Mouse (Mus musculus) stomach, embryonic 15.5 days (tissue): Measurements from ENCODE around the gene Gabrr3. TPM values are rescaled to one million over a fixed set of nuclear protein-coding genes. Genes with fewer than 3 reads are reported as not detected.
A peak's percentile ranks its signal among the peaks of the same experiment; 100 is the strongest.
"Not testable (repeated sequence)": the region's sequence is repeated elsewhere in the genome, so short reads cannot be mapped to it uniquely, and the experiment has no call there.

Source experiments
- ATAC-seq: fragments of 200-750 bp; cut with Nextera tagmentation; 2 replicates; pipeline ENCODE4 v1.8.0; 2017; ENCODE audit warnings: low read depth, moderate number of reproducible peaks, moderate TSS enrichment; ENCODE audit not compliant: insufficient read depth, low FRiP score
- H3K27ac ChIP-seq: fragments of 300-500 bp; sonication (generic); 2 replicates; pipeline ENCODE4 v1.5.1; 2015; ENCODE audit warnings: mild to moderate bottlenecking, inconsistent platforms
- H3K27me3 ChIP-seq: fragments of 300-500 bp; sonication (generic); replicated peaks from 2 replicates; pipeline ENCODE4 v1.6.1; 2015; ENCODE audit warnings: inconsistent platforms
- H3K36me3 ChIP-seq: fragments of 300-500 bp; sonication (generic); 2 replicates; pipeline ENCODE4 v1.6.1; 2015; ENCODE audit warnings: inconsistent platforms
- H3K4me1 ChIP-seq: fragments of 300-500 bp; sonication (generic); 2 replicates; pipeline ENCODE4 v1.6.1; 2015; ENCODE audit warnings: inconsistent platforms
- H3K4me2 ChIP-seq: fragments of 300-500 bp; sonication (generic); 2 replicates; pipeline ENCODE4 v1.6.1; 2015; ENCODE audit warnings: mild to moderate bottlenecking, inconsistent platforms
- H3K4me3 ChIP-seq: fragments of 300-500 bp; sonication (generic); replicated peaks from 2 replicates; pipeline ENCODE4 v1.5.1; 2015; ENCODE audit warnings: inconsistent platforms
- H3K9ac ChIP-seq: fragments of 300-500 bp; sonication (generic); 2 replicates; pipeline ENCODE4 v1.6.1; 2015; ENCODE audit warnings: inconsistent platforms
- H3K9me3 ChIP-seq: fragments of 300-500 bp; sonication (generic); 2 replicates; pipeline ENCODE4 v1.6.1; 2016; ENCODE audit warnings: inconsistent platforms
- WGBS: fragments of 180-500 bp; shearing (Covaris S2); methylation state at CpG from one replicate; pipeline ENCODE4 v1.1.7; 2015; 5-methylcytosine and 5-hydroxymethylcytosine counted together
- polyA plus RNA-seq: library from polyadenylated mRNA; unstranded; fragments of >200 nt; fragmentation: Nextera tagmentation; extraction: Ambion mirVana; gene quantifications from 2 replicates; pipeline ENCODE4 v1.2.1, GENCODE M21; 2015

Gene Gabrr3
- polyA plus RNA-seq, 1 experiment from 2014 or later, result not detected

- Histone ChIP-seq H3K9me3 (no peaks in the 10 kb centered on the region), H3K4me2 (no peak overlapping the region), H3K4me1 (no peaks in the 10 kb centered on the region), H3K27ac (no peak overlapping the region), H3K27me3 (no peaks in the 10 kb centered on the region), H3K4me3 (no peak overlapping the region), H3K9ac (no peak overlapping the region), H3K36me3 (no peaks in the 10 kb centered on the region)
- WGBS, result 49% methylated on average over 13 of the region's 13 CpGs
- no peak for ATAC-seq
These were observed 14.6 kb downstream of the Gabrr3 start for GRCm38 (mm10) chr16:59421571-59422345.

- no peak for ATAC-seq
- Histone ChIP-seq H3K4me3 (no peak overlapping the region), H3K36me3 (no peaks in the 10 kb centered on the region), H3K4me2 (no peak overlapping the region), H3K9ac (no peak overlapping the region), H3K27ac (no peak overlapping the region), H3K9me3 (no peaks in the 10 kb centered on the region), H3K4me1 (no peaks in the 10 kb centered on the region), H3K27me3 (no peaks in the 10 kb centered on the region)
- WGBS, result 76% methylated on average over 7 of the region's 7 CpGs
These were observed 20.8 kb downstream of the Gabrr3 start for GRCm38 (mm10) chr16:59427960-59428359.

- Histone ChIP-seq H3K9ac (no peak overlapping the region), H3K27me3 (no peaks in the 10 kb centered on the region), H3K4me3 (no peak overlapping the region), H3K4me1 (no peaks in the 10 kb centered on the region), H3K27ac (no peak overlapping the region), H3K4me2 (no peak overlapping the region), H3K36me3 (no peaks in the 10 kb centered on the region), H3K9me3 (no peaks in the 10 kb centered on the region)
- WGBS, result 74% methylated on average over 11 of the region's 11 CpGs
- ATAC-seq, result no peak
These were observed 26.0 kb downstream of the Gabrr3 start for GRCm38 (mm10) chr16:59433181-59433580.

- Histone ChIP-seq H3K9ac (no peak overlapping the region), H3K4me1 (no peaks in the 10 kb centered on the region), H3K27me3 (no peaks in the 10 kb centered on the region), H3K4me3 (no peak overlapping the region), H3K9me3 (no peaks in the 10 kb centered on the region), H3K36me3 (no peaks in the 10 kb centered on the region), H3K27ac (no peak overlapping the region), H3K4me2 (no peak overlapping the region)
- WGBS, result 81% methylated on average over 7 of the region's 7 CpGs
- ATAC-seq, result no peak
These were observed 37.9 kb downstream of the Gabrr3 start for GRCm38 (mm10) chr16:59444880-59445559.

GRCm38 (mm10) chr16:59448181-59448580 lies 41.0 kb downstream of the Gabrr3 start:
- ATAC-seq, result no peak
- no peak overlapping the region for H3K27ac ChIP-seq

GRCm38 (mm10) chr16:59449092-59449491 lies 42.0 kb downstream of the Gabrr3 start:
- Histone ChIP-seq H3K4me3 (no peak overlapping the region), H3K27me3 (no peaks in the 10 kb centered on the region), H3K9me3 (no peaks in the 10 kb centered on the region), H3K4me1 (no peaks in the 10 kb centered on the region), H3K36me3 (no peaks in the 10 kb centered on the region), H3K27ac (no peak overlapping the region), H3K9ac (no peak overlapping the region), H3K4me2 (no peak overlapping the region)
- no peak for ATAC-seq

More at GRCm38 (mm10) chr16:59448181-59448580, 41.0 kb downstream of the Gabrr3 start:
- Histone ChIP-seq H3K9me3 (no peaks in the 10 kb centered on the region), H3K36me3 (no peaks in the 10 kb centered on the region), H3K27me3 (no peaks in the 10 kb centered on the region), H3K4me2 (no peak overlapping the region), H3K4me3 (no peak overlapping the region), H3K9ac (no peak overlapping the region), H3K4me1 (no peaks in the 10 kb centered on the region)
- WGBS, result 85% methylated on average over 1 of the region's 1 CpGs

GRCm38 (mm10) chr16:59451813-59452212 lies 44.7 kb downstream of the Gabrr3 start:
- no peaks in the 10 kb centered on the region for H3K27me3 ChIP-seq
- H3K4me3 ChIP-seq, result no peak overlapping the region
- H3K27ac ChIP-seq, result no peak overlapping the region
- H3K4me1 ChIP-seq, result no peaks in the 10 kb centered on the region
- WGBS, result 82% methylated on average over 5 of the region's 5 CpGs
- no peak for ATAC-seq
- no peaks in the 10 kb centered on the region for H3K36me3 ChIP-seq
- no peaks in the 10 kb centered on the region for H3K9me3 ChIP-seq
- no peak overlapping the region for H3K4me2 ChIP-seq
- no peak overlapping the region for H3K9ac ChIP-seq

- not testable (repeated sequence) for H3K27ac ChIP-seq, H3K9me3 ChIP-seq
These were observed 52.2 kb downstream of the Gabrr3 start for GRCm38 (mm10) chr16:59459259-59459861.

GRCm38 (mm10) chr16:59463567-59463966 lies 56.4 kb downstream of the Gabrr3 start:
- no peak overlapping the region for H3K4me3 ChIP-seq
- no peak for ATAC-seq
- no peak overlapping the region for H3K4me2 ChIP-seq
- H3K9ac ChIP-seq, result no peak overlapping the region
- no peaks in the 10 kb centered on the region for H3K36me3 ChIP-seq
- H3K27me3 ChIP-seq, result no peaks in the 10 kb centered on the region
- no peaks in the 10 kb centered on the region for H3K4me1 ChIP-seq
- H3K9me3 ChIP-seq, result no peaks in the 10 kb centered on the region
- WGBS, result 83% methylated on average over 4 of the region's 4 CpGs
- no peak overlapping the region for H3K27ac ChIP-seq

More at GRCm38 (mm10) chr16:59459259-59459861, 52.2 kb downstream of the Gabrr3 start:
- 68% methylated on average over 5 of the region's 5 CpGs for WGBS
- H3K4me3 ChIP-seq, H3K4me2 ChIP-seq, H3K27me3 ChIP-seq, ATAC-seq, H3K9ac ChIP-seq, H3K4me1 ChIP-seq, H3K36me3 ChIP-seq: not testable (repeated sequence)

- Histone ChIP-seq H3K4me3 (no peak overlapping the region), H3K4me2 (no peak overlapping the region), H3K9me3 (no peaks in the 10 kb centered on the region), H3K9ac (no peak overlapping the region), H3K27me3 (no peaks in the 10 kb centered on the region), H3K36me3 (no peaks in the 10 kb centered on the region), H3K27ac (no peak overlapping the region), H3K4me1 (no peaks in the 10 kb centered on the region)
- no peak for ATAC-seq
- 73% methylated on average over 6 of the region's 6 CpGs for WGBS
These were observed 56.8 kb downstream of the Gabrr3 start for GRCm38 (mm10) chr16:59463973-59464372.

GRCm38 (mm10) chr16:59469846-59470245 lies 62.7 kb downstream of the Gabrr3 start:
- no peak for ATAC-seq
- Histone ChIP-seq H3K9me3 (no peaks in the 10 kb centered on the region), H3K36me3 (no peaks in the 10 kb centered on the region), H3K27ac (no peak overlapping the region), H3K4me2 (no peak overlapping the region), H3K4me1 (no peaks in the 10 kb centered on the region), H3K9ac (no peak overlapping the region), H3K27me3 (no peaks in the 10 kb centered on the region), H3K4me3 (no peak overlapping the region)
- WGBS, result 76% methylated on average over 1 of the region's 1 CpGs

- Histone ChIP-seq H3K36me3 (no peaks in the 10 kb centered on the region), H3K9me3 (no peaks in the 10 kb centered on the region), H3K27ac (peak within 1 kb of the TSS; percentile 68), H3K4me3 (peak within 1 kb of the TSS; percentile 78), H3K4me2 (peak within 1 kb of the TSS; percentile 72), H3K27me3 (no peaks in the 10 kb centered on the region), H3K9ac (peak within 1 kb of the TSS; percentile 73), H3K4me1 (no peaks in the 10 kb centered on the region)
- 1% methylated on average over 50 of the region's 56 CpGs for WGBS
- peak; percentile 93 for ATAC-seq
These were observed 64.6 kb downstream of the Gabrr3 start, which contains the start of gene Riox2 for GRCm38 (mm10) chr16:59471637-59472278. Gene Riox2 (plus strand): TSS chr16:59471775.
